Comparison of ENCODE assay signal across 16 mouse cellular contexts in genomic region chr1:150943601-150944000, GRCm38 (mm10).
"Had no signal": no experiment of that assay in that cellular context is flagged by ENCODE, and none has a peak within 500 bp of the region (broad histone marks: within the 10 kb centered on the region; RNA-seq: fewer than 3 reads in every experiment).

No protein-coding gene starts in this region.

- H3K27me3 ChIP-seq: midbrain, embryonic 12.5 days; midbrain, embryonic 15.5 days; neural tube, embryonic 12.5 days had no signal

- H3K4me2 ChIP-seq: lung, embryonic 14.5 days; midbrain, embryonic 12.5 days; midbrain, embryonic 15.5 days; neural tube, embryonic 12.5 days had no signal

- H3K9ac ChIP-seq: liver, embryonic 14.5 days; lung, embryonic 14.5 days; midbrain, embryonic 12.5 days; midbrain, embryonic 15.5 days; neural tube, embryonic 12.5 days had no signal

- DNase-seq: lung, adult 18-20 months; lung, embryonic 14.5 days; lung, postnatal 10 days; lung, postnatal 4 days; retina, postnatal 1 day; right cerebral cortex, adult 18-20 months; right cerebral cortex, postnatal 25 days; right cerebral cortex, postnatal 4 days; spleen, adult 18-20 months; thymus, adult 18-20 months; thymus, postnatal 25 days; thymus, postnatal 4 days had no signal

- H3K9me3 ChIP-seq: midbrain, embryonic 12.5 days; midbrain, embryonic 15.5 days; neural tube, embryonic 12.5 days had no signal

- H3K36me3 ChIP-seq: midbrain, embryonic 12.5 days; midbrain, embryonic 15.5 days; neural tube, embryonic 12.5 days had no signal

- H3K27ac ChIP-seq: liver, embryonic 14.5 days; midbrain, embryonic 12.5 days; midbrain, embryonic 15.5 days; neural tube, embryonic 12.5 days had no signal

- H3K4me3 ChIP-seq: midbrain, embryonic 12.5 days; midbrain, embryonic 15.5 days; neural tube, embryonic 12.5 days had no signal

- H3K4me1 ChIP-seq: midbrain, embryonic 12.5 days; midbrain, embryonic 15.5 days had no signal

- ATAC-seq: midbrain, embryonic 15.5 days had no signal
